Mouse (Mus musculus): Measurements from ENCODE around the gene Rasef.
"Not testable (repeated sequence)": the region's sequence is repeated elsewhere in the genome, so short reads cannot be mapped to it uniquely, and the experiment has no call there.

Gene Rasef

DNA sequence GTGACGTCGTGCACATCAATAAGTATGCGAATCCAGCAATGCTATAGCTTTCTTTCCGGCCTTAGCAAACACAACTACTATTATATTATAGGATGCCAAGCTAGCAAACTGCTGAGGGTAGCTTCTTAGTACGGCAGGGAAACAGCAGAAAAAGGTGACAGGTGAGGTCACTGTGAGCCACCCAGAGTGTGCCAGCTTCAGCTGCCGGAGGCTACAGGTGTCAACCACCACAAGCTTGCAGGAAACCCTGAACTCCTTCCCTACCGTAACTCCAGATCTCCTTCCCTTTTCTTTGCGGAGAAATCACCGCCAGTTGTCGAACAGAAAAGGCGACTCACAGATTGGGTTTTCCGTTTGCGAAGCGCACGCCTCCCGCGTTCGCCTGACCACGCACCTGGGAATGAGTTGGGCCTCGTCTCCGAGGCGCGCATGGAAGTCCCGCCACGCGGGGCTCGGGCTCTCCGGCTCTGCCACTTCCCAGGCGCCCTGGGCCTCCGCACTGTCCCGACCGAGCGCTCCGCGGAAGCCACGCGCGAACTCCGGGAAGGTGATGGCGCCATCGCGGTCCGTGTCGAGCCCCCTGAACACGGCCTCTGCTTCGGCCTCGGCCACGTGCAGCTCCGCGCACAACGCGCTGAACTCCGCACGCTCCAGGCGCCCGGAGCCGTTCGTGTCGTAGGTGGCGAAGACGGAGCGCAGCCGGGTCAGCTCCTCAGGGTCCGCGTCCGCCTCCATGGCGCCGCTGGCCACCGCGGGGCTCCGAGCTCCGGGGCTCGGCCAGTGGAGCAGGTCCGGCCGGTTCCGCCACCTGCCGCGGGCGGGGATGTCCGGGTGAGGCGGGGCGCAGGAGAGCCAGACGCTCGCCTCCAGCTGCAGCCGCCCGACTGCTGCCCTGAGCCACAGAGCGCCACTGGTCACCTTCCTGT, at the start of gene Rasef:
Gene Rasef (minus strand): TSS at position 735 of the 926 bp plus-strand sequence.
- DNase-seq (ENCODE audit: low read depth, low spot score): no peak

DNA sequence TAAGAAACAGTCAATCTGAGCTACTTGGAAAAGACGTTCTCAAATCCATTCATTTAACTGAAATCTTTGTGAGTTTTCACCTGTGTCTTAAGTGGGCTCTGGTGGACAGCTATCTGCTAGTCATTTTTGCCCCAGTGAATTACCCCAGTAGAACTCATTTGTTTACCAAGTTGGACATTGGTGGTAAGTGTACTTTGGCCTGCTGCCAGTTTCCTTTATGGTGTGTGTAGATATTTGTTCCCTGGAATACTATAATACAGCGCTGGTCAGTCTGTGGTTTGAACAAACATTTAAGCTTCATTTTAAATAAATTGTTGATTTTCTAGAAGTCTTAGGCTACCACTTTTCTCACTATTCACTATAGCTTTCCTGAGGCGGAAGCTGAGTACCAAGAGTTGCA, 35.8 kb upstream of the Rasef start:
- DNase-seq (ENCODE audit: low read depth, low spot score): no peak

DNA sequence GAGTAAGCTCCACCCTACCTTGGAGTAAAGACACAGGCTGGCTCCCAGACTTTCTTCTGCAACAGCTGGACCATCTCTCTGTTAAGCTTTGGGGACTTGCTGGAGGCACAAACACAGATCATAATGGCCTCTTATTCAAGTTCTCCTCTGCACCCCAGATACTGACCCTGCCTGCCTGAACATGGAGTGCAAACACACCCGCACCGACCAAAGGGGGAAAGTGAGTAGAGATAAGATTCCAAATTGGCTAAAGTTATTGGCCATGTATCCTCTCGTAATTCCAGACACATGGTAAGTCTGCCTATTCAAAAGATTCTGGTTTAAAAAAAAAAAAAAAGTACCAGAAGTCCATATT, 369 bp upstream of the Rasef start:
- no peak for DNase-seq (ENCODE audit: low read depth, low spot score)

DNA sequence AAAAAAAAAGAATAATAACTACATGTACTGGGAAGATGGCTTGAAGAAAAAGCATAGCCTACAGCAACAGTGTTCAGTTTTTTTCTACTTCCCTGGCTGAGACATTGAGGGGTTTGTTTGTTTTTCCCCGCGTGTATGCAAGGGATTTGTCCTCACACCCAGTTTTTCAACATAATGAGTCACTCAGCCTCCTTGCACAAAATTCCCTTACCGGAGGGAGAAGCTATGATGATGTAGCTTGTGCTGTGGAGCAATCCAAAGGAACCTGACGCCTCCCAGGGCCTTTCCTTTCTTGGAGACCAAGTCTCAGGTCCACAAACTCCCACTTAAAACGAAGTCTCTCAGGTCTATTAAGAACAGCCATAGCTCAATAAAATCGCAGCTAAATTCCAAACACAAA, 1.3 kb downstream of the Rasef start:
- DNase-seq (ENCODE audit: low read depth, low spot score): no peak

DNA sequence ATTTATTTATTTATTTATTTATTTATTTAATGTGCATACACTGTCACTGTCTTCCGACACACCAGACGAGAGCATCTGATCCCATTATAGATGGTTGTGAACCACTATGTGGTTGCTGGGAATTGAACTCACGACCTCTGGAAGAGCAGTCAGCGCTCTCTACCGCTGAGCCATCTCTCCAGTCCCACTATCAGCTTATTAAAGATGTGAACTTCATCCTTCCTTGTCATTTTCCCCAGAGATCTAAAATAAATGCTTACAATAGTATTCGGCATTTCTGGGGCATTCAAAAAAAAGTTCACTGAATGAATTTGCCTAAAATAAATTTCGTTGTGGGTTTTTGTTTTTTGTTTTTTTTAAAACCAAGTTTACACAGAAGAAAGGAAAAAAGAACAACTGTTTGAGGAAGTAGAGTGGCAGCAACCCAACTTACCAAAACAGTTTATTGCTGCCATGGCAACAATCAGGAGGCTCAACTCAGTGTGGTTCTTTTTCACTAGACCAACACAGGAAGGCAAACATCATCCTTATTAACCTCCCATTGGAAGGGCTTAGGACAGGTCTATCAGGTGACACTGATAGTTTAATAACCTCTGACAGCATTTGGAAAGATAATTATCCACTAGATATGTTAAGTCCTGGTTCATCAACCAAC, 2.6 kb downstream of the Rasef start:
- DNase-seq (ENCODE audit: low read depth, low spot score): no peak

DNA sequence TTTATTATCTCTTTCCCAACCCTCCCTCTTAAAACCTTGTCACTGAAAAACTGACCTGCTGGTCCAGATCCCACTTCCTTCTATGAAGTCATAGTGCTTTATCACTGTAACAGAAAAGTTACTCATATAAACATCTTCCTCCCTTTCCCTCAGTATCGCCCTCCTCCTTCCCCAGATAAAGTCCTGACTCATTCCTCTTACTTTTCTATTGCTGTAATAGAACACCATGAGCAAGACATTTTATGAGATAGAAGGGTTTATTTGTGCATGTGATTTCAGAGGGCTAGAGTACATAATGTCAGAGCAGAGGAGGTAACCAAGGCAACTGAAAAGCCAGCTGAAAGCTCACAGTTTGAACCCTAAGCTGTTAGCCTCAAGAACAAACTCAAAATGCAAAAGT, 6.6 kb downstream of the Rasef start:
- no peak for DNase-seq (ENCODE audit: low read depth, low spot score)

DNA sequence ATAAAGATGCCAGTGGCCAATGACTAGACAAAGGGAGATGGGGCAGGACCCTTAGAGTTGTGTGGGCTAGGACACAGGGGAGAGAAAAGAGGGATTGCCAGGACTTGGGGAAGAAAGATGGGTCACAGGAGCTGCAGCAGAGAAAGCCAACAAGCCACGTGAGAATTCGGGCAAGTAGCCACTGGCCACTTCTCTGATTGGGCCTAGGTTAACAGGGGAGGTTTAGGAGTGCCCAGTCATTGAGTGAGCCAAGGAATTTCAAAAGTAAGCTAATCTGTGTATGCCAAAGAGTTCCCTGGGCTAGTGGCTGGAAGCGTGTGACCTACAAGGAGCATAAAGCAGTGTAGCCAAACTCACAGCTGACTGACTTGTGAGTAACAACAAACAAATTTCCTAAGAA, 9.7 kb downstream of the Rasef start:
- no peak for DNase-seq (ENCODE audit: low read depth, low spot score)

DNA sequence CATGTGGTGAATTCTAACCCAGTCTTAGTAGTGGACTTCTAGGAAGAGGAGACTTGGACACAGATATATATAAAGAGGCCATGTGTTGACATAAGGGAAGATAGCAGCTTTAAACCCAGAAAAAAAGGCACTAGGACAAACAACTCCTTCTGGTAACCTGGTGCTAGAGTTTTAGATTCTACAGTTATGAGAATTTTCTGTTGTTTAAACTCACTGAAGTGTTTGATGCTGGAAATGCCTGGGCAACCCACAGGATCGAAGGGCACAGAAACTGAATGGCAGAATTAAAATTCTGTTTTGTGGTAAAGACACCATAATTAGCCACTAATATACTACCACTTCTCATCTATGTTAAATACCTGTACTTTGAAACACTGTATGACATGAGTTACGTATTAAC, 15.5 kb downstream of the Rasef start:
- no peak for DNase-seq (ENCODE audit: low read depth, low spot score)

DNA sequence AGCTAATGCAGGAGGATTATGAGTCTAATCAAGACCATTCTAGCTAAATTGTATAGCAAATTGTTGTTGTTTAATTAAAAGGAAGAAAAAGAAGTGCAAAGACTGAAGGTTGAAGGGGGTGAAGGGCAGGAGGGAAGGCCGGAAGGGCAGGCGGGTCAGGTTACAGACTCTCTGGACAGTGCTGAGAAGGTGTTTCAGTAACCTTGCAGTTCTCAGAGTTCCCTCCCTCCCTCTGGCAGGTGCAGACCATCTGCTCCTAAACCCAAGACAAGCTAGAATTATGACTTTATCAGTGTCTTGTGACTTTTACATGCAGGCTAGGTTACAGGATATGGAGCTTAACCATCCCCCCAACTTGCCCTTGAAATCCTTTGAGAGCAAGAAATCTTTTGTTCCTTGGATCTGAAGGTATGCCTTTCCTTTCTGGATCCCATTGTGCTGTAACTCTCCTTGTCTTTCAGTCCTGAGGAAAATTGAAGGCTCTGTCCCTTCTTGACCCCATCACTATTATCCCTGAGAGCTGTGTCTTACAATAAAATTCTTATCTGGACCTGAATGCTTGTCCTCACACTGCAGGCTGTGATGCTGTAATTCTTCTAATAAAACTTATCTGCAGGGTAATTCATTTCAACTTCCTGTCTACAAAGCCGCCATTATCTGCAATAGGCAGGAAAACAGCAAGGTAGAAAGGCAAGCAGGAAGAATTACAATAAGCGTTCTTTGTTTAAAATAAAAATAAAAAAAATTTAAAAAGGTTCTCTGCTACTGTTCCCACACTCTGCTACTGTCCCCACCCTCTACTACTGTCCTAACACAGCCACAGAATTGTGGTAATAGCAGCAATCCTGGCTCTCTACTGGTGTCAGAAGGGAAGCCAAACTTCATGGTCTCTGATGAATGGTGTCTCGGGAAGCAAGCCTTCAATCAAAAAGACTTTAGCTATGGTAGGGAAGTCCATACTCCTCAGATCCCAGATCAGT, 16.7 kb downstream of the Rasef start:
- no peak for DNase-seq (ENCODE audit: low read depth, low spot score)

DNA sequence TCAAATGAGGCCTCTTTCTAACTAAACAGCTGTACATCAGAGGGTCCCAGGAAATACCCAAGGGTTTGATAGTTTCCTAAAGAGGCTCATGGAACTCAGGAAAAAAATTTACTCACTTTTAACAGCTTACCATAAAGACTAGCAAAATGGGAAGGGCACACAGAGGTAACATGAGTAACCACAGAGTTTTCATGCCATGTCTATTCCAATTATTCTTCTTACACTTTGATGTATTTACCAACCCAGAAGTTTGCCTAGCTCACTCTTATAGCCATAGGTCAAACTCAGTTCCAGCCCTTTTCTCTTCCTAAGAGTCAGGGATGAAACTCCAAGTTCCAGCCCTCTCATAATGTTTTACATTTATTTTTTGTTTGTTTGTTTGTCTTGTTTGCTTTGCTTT, 18.8 kb downstream of the Rasef start:
- DNase-seq (ENCODE audit: low read depth, low spot score): no peak

DNA sequence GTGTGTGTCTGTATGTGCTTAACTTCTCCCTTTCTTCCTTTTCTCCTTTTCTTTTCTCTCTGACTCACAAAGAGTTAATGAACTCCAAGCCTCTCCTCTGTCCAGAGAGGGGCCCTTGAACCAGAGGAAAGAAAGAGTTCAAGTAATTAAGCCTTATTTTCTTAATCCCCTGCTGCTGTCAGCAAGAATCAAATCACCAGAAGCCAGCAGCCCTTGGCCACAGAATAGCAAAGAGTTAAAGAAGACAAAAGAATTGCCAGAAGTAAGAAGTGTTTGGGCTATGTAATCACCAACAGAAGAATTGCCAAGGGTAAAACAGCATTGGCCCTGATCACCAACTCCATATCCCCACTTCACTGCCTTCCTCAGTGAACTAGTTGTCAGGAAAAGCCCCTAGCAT, 20.2 kb downstream of the Rasef start:
- no peak for DNase-seq (ENCODE audit: low read depth, low spot score)

DNA sequence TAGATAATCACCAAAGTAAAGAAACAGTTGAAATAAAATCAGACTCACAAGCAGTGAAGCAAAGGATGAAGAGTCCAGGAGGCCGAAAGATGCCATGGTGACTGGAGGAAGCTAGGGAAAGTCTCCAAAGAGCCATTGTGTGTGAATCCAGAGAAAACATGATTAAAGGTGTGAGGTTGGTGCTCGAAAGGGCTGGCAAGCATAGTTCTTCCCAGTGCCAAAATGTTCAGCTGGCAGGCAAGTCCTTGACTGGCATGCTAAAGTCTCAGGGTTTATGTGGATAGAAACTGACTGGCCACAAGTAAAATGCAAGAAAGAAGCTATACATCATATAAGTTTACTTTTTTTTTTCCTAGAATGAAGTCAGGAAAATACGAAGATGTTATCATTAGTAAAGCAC, 22.6 kb downstream of the Rasef start:
- DNase-seq (ENCODE audit: low read depth, low spot score): no peak

DNA sequence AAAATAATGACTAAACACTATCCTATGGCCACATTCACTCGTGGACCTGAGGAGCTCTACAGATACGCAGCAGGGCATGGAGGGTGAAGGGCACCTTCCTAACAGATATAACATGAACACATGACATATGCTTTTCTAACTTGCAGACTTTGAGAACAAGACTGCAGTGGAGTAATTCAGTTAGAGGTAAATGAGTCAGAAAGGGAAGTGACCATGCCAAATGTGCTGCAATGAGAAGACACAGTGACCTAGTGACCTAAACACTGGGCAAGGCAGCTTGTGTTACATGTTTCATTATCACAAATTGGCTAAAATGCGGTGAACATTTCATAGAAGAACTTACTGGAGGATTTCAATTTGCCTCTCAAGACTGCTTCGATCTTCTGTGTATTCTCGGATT, 42.6 kb downstream of the Rasef start:
- DNase-seq (ENCODE audit: low read depth, low spot score): no peak

DNA sequence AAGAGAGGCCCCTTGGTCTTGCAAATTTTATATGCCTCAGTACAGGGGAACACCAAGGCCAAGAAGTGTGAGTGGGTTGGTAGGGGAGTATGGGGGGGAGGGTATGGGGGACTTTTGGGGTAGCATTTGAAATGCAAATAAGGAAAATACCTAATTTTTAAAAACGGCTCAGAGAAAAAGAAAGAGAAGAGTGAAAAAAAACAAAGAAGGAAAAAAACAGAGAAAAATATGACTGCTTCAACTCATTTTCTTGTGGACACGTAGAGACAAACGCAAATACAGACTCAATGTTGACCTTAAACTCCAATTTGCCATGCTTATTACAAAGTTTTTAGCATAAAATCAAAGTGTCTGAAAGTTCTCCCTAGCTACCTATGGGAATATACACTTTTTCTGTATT, 51.4 kb downstream of the Rasef start:
- no peak for DNase-seq (ENCODE audit: low read depth, low spot score)

DNA sequence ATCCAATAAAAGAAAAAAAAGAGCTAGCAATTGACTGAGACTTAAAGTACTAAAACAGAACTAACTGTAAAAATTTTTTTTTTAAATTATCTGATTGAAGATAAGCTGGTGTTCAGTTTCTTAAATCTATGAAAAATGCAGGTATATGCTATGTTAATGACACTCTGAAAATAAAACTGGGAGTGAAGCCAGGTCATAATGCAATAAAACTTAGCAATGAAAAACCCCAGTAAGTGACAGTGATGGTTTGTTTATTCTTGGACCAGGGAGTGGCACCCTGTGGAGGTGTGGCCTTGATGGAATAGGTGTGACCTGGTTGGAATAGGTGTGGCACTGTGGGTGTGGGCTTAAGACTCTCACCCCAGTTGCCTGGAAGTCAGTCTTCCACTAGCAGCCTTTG, 71.0 kb downstream of the Rasef start:
- no peak for DNase-seq (ENCODE audit: low read depth, low spot score)

DNA sequence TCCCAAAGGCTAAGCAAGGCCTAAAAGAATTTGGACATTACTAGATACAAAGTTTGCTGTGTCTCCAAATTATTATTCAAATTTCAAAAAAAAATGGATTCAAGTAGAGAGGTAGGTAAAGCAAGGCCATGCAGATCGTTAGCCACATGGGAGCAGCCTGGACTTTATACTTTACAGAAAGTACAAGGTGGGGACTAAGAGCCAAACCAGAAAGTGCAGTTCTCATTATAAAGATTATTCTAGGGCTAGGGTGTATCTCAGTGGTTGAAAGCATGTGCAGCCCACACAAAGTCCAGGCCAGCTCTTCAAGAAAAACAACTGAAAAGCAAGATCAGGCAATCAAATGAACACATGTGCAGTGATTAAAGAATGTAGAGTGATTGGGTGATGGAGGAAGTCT, 72.0 kb downstream of the Rasef start:
- no peak for DNase-seq (ENCODE audit: low read depth, low spot score)

DNA sequence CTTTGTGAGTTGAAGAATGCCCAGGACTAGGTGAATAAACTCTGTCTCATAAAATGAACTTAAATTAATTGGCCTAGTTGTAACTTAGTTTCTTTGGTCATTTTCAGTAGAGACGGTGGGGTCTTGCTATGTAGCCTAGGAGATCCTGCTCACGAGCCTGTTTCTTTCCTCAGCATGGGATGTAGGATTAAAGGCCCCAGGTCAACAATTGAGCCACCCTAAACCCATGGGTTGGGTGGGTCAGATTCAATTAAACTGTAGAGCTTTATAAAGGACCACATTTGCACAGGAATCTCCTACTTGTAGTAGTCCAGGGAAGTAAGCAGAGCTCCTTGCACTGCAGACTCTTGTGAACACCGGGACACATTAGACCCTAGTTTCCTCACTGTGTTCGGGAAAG, 107.6 kb downstream of the Rasef start, which contains the start of gene Gm428:
Gene Gm428 (plus strand): TSS at position 301 of the 400 bp plus-strand sequence.
- not testable (repeated sequence) for DNase-seq (ENCODE audit: low read depth, low spot score)

DNA sequence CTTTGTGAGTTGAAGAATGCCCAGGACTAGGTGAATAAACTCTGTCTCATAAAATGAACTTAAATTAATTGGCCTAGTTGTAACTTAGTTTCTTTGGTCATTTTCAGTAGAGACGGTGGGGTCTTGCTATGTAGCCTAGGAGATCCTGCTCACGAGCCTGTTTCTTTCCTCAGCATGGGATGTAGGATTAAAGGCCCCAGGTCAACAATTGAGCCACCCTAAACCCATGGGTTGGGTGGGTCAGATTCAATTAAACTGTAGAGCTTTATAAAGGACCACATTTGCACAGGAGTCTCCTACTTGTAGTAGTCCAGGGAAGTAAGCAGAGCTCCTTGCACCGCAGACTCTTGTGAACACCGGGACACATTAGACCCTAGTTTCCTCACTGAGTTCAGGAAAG, 122.7 kb downstream of the Rasef start, which contains the start of gene Gm11239:
Gene Gm11239 (plus strand): TSS at position 301 of the 400 bp plus-strand sequence.
- DNase-seq (ENCODE audit: low read depth, low spot score): not testable (repeated sequence)

All from 3T3-L1 (cell line).